Mouse (Mus musculus) small intestine, adult 2 months (tissue): ENCODE measurements around the gene Itgav. TPM values are rescaled to one million over a fixed set of nuclear protein-coding genes. Genes with fewer than 3 reads are reported as not detected.

Experiments used
- H3K27ac ChIP-seq: fragments of 200-500 bp; 2 replicates; pipeline ENCODE4 v1.5.1; 2012; ENCODE audit warnings: low read depth, low read length, control low read depth, inconsistent platforms; ENCODE audit not compliant: insufficient read depth
- H3K27me3 ChIP-seq: fragments of 200-500 bp; 2 replicates; pipeline ENCODE4 v1.6.1; 2012; ENCODE audit warnings: mild to moderate bottlenecking, moderate library complexity, low read length, inconsistent platforms; ENCODE audit not compliant: control insufficient read depth, insufficient read depth
- H3K36me3 ChIP-seq: fragments of 200-500 bp; 2 replicates; pipeline ENCODE4 v1.6.1; 2012; ENCODE audit warnings: mild to moderate bottlenecking, low read length, control low read depth, inconsistent platforms; ENCODE audit not compliant: control insufficient read depth, insufficient read depth
- H3K4me1 ChIP-seq: fragments of 200-500 bp; 2 replicates; pipeline ENCODE4 v1.6.1; 2012; ENCODE audit warnings: low read length, inconsistent platforms, mixed read lengths; ENCODE audit not compliant: control insufficient read depth, insufficient read depth, insufficient read length
- H3K4me3 ChIP-seq: fragments of 200-500 bp; 2 replicates; pipeline ENCODE4 v1.5.1; 2012; ENCODE audit warnings: low read depth, mild to moderate bottlenecking, control low read depth, inconsistent platforms, low read length, moderate library complexity
- CTCF ChIP-seq: fragments of 200-500 bp; IDR thresholded peaks from 2 replicates; pipeline ENCODE4 v1.5.1; 2012; ENCODE audit warnings: low read depth, mild to moderate bottlenecking, control low read depth, inconsistent platforms, low read length, moderate library complexity, mixed read lengths; ENCODE audit not compliant: insufficient replicate concordance, insufficient read length; ENCODE audit errors: extremely low read depth
- POLR2A ChIP-seq: fragments of 200-500 bp; IDR thresholded peaks from 2 replicates; pipeline ENCODE4 v1.6.1; 2012; ENCODE audit warnings: low read depth, mild to moderate bottlenecking, control low read depth, inconsistent platforms, low read length, moderate library complexity
- WGBS: fragments of 180-500 bp; shearing (Covaris S2); methylation state at CpG from one replicate; pipeline ENCODE4 v1.1.7; 2018; 5-methylcytosine and 5-hydroxymethylcytosine counted together
- polyA plus RNA-seq: library from polyadenylated mRNA; depleted of rRNA; stranded (reverse); fragments of >200 nt; gene quantifications from 2 replicates; pipeline ENCODE4 v1.2.3, GENCODE M21; 2012

Itgav gene
- polyA plus RNA-seq, 1 experiment: 43.9 TPM

DNA sequence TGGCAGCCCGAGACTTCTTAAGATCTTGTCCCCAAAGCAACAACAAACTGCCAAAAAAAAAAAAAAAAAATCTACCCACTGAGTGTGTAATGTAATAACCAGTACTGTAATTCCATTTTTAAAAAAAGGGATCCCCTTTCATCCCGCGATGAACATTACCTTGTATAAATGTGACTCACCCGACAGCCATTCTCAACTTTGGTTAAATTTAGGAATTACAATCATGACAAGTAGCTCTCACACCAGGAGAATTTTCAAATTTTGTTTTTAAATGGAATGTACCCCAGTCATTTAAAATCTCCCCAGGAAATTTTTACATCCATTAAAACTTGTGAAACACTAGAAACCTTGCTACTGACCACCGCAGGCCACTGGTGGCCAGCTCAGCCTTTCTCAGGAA, 10.3 kb upstream of the Itgav start:
- Histone ChIP-seq H3K27me3 (no peaks in the 10 kb centered on the region), H3K27ac (no peak overlapping the region), H3K36me3 (no peaks in the 10 kb centered on the region), H3K4me3 (no peak overlapping the region), H3K4me1 (peaks cover 4% of the 10 kb centered on the region; the same call in 1 of the 2 replicates)
- 86% methylated on average over 5 of the region's 5 CpGs for WGBS
- TF ChIP-seq POLR2A: no peak
- no peak for TF ChIP-seq CTCF

DNA sequence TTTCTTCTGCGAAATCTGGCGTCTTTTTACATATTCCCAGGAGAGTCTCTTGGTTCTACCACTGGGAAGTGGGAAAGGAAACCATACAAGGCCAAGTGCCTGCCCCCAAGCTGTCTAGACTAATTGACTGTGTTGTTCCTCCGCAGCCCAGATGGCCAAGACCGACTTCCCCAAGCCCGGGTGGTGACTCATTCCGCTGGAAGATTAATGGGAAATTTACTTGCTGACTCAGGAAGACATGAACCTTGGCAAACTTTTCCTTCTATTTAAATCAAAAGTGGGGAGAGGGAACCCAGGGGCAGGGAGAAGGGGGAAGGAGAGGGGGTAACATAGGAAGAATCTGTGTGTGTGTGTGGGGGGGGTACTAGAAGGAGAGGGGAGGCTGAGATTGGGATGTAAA, 9.4 kb upstream of the Itgav start:
- 36% methylated on average over 6 of the region's 6 CpGs for whole genome bisulfite sequencing
- TF ChIP-seq CTCF: no peak
- no peak for TF ChIP-seq POLR2A
- H3K4me1 ChIP-seq: peaks cover 2% of the 10 kb centered on the region; the same call in 1 of the 2 replicates
- no peaks in the 10 kb centered on the region for H3K27me3 ChIP-seq
- H3K27ac ChIP-seq: no peak overlapping the region
- H3K4me3 ChIP-seq: no peak overlapping the region
- H3K36me3 ChIP-seq: no peaks in the 10 kb centered on the region

DNA sequence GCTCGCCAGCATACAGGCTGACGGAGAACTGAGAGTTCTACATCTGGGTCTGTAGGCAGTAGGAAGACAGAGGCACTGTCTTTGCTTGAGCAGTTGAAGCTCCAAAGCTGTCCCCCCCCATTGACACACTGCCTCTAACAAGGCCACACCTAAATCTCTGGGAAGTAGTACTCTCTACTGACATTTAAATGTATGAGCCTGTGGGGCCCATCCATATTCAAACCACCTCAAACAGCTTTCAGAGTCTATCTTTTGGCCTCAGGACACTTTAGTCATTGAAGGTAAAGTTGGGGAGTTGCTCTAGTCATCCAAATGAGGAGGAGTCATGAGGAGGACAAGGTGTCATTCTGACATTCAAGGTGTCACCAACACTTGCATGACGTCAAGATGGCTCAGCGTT, 5.9 kb upstream of the Itgav start:
- Histone ChIP-seq H3K36me3 (no peaks in the 10 kb centered on the region), H3K4me1 (peaks cover 1% of the 10 kb centered on the region; the same call in 1 of the 2 replicates), H3K27me3 (no peaks in the 10 kb centered on the region), H3K27ac (no peak overlapping the region), H3K4me3 (no peak overlapping the region)
- no peak for TF ChIP-seq POLR2A
- TF ChIP-seq CTCF: no peak
- WGBS: 89% methylated on average over 4 of the region's 4 CpGs

DNA sequence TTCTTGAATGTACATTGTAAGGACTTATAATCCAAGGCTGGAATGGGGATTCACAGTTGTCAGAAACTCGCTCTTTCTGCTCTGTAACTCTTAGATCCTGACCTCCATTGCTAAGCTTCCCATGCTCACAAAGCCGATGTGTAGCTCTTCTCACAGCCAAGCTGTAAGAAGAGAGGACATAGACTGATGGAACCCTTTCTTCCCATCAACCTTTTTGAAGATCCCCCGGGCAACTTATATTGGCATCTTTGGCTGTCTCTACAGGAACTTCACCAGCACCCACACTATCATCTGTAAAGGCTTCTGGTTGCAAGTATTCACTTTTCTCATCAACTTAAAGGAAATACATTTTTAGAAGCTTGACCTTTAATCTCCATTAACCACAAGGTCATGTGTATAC, 2.6 kb upstream of the Itgav start:
- no peaks in the 10 kb centered on the region for H3K27me3 ChIP-seq
- TF ChIP-seq POLR2A: no peak
- TF ChIP-seq CTCF: no peak
- WGBS: 81% methylated on average over 3 of the region's 3 CpGs

DNA sequence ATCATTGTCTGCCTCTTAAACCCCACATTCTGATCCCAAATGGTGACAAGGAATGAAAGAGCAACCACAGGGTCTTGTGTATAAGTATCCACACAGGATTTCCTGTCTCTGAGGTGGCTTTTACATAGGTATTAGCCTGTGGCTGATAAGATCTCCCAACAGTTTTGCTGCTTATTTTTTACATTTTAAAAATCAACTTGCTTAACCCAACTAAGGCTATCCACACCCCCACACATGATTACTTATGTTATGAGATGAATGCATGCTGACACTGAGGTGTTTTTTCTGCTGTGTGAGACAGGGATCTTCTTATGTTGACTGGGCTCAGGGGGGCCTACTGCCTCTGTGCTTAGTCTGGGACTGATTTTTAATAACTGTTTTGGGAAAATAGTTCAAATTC, 1.3 kb upstream of the Itgav start:
- H3K36me3 ChIP-seq: no peaks in the 10 kb centered on the region
- H3K4me3 ChIP-seq: no peak overlapping the region
- no peak overlapping the region for H3K27ac ChIP-seq
- no peaks in the 10 kb centered on the region for H3K27me3 ChIP-seq
- peaks cover 2% of the 10 kb centered on the region; the same call in 1 of the 2 replicates for H3K4me1 ChIP-seq
- TF ChIP-seq CTCF (no peak), POLR2A (no peak)

More for the DNA sequence above, 2.6 kb upstream of the Itgav start:
- Histone ChIP-seq H3K36me3 (no peaks in the 10 kb centered on the region), H3K4me3 (no peak overlapping the region), H3K4me1 (peaks cover 2% of the 10 kb centered on the region; the same call in 1 of the 2 replicates), H3K27ac (no peak overlapping the region)

DNA sequence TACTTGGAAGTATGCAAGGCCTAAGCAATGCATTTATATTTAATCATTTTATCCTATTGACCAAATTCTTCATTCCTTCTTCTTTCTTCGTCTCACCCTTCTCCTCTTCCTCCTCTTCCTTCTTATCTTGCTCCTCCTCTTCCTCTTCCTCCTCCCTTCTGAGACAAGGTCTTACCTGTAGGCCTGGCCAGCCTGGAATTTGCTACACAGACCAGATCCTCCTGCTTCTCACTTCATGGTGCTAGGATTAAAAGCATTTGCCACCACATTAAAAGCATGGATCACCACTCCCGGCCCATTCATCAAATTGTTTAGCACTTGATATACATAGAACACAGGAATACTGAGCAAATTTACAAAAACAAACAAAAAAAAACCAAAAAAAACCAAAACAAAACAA, 851 bp upstream of the Itgav start:
- WGBS: 43% methylated on average over 2 of the region's 2 CpGs
- H3K27me3 ChIP-seq: no peaks in the 10 kb centered on the region
- H3K4me1 ChIP-seq: peaks cover 2% of the 10 kb centered on the region; the same call in 1 of the 2 replicates
- no peak for TF ChIP-seq CTCF
- H3K27ac ChIP-seq: peak overlapping the region; percentile 90; the same call in 1 of the 2 replicates
- H3K36me3 ChIP-seq: no peaks in the 10 kb centered on the region
- H3K4me3 ChIP-seq: no peak overlapping the region

DNA sequence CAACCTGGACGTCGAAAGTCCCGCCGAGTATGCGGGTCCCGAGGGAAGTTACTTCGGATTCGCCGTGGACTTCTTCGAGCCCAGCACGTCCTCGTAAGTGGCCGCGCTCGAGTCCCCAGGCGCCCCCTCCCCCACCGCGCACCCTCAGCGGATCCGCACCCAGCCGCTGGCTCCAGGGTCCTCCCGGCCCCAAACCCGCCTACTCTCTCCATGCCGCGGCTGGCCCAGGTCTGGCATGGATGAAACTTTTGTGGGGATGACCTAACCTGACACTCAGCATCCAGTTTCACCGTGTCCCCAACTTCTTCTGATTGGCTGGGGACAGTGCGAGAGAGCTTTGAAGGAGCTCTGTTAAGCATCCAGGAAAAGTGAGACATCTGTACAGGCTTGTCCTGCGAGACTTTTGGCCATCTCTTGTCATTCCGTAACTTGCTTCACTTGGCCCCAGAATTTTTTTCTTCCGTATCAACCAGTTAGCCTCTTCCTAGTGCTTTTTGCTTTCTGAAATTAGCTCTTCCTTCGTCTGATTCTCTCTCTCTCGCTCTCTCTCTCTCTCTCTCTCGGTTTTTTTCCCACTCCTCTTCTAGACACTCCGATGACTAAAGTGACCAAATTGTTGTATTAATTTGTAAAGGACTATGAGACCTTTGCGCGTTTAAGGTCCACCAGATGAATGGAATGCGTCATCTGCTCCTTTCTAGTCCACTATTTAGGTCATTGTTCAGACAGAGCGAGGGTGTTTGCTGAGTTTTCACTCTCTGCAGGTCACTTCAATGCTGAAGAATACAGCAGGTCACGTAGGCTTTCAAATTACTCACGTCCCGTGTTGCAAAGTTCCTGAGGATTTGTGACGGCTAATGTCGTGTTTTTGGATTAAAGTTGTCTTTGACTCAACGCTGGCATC, 882 bp downstream of the Itgav start:
- peak overlapping the region; percentile 71 for H3K27ac ChIP-seq
- no peak for TF ChIP-seq CTCF
- no peak for TF ChIP-seq POLR2A
- H3K4me1 ChIP-seq: peaks cover 3% of the 10 kb centered on the region; the same call in 1 of the 2 replicates
- 6% methylated on average over 44 of the region's 44 CpGs for WGBS
- H3K36me3 ChIP-seq: no peaks in the 10 kb centered on the region
- H3K4me3 ChIP-seq: peak overlapping the region; percentile 96
- H3K27me3 ChIP-seq: no peaks in the 10 kb centered on the region

DNA sequence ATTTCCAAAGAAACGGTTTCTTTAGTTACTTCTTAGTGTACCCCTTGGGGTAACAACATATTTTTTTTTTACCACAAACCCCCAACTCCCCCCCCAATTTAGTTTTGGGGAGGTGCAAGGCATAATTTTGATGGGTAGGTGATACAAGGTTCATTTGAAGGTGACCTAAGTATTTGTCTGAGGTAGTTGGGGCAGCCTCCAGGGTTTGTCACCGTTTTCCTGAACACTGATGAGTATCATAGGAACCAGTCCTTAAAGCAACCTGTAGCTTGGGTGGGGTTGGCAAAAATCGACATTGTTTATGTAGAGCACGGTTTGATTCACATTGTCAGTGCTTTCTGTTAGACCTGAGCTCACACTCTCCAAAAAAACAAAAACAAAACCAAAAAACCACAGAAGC, 1.6 kb downstream of the Itgav start:
- no peak overlapping the region for H3K27ac ChIP-seq
- TF ChIP-seq CTCF (no peak), POLR2A (no peak)
- H3K36me3 ChIP-seq: no peaks in the 10 kb centered on the region
- H3K27me3 ChIP-seq: no peaks in the 10 kb centered on the region
- no peak overlapping the region for H3K4me3 ChIP-seq
- 63% methylated on average over 4 of the region's 4 CpGs for WGBS
- H3K4me1 ChIP-seq: peaks cover 3% of the 10 kb centered on the region; the same call in 1 of the 2 replicates
